Mouse (Mus musculus) spleen, postnatal 4 days (tissue): ENCODE results near the gene Gm7358.
"Not testable (repeated sequence)": the region's sequence is repeated elsewhere in the genome, so short reads cannot be mapped to it uniquely, and the experiment has no call there.

Source experiments
- DNase-seq, 2 experiments: peaks; one replicate each; pipeline ENCODE4 v3.0.0; 2022; ENCODE audit warnings: low spot score in 2 of 2

Gm7358 gene

GRCm38 (mm10) chr17:14059431-14059830, at the start of gene Gm7358:
Gene Gm7358, minus strand, starts transcription at chr17:14059531.
- not testable (repeated sequence) for DNase-seq

- peak in 1 of 2 experiments; percentile 37 for DNase-seq
Measured at GRCm38 (mm10) chr17:14103018-14103417, 43.7 kb upstream of the Gm7358 start.

GRCm38 (mm10) chr17:14101446-14101980, 42.2 kb upstream of the Gm7358 start:
- DNase-seq = peak in 1 of 2 experiments; percentile 37

GRCm38 (mm10) chr17:14099886-14100285, 40.6 kb upstream of the Gm7358 start:
- peak in 1 of 2 experiments; percentile 27 for DNase-seq

GRCm38 (mm10) chr17:14094165-14094564, 34.8 kb upstream of the Gm7358 start:
- not testable (repeated sequence) for DNase-seq

- DNase-seq = not testable (repeated sequence)
Measured at GRCm38 (mm10) chr17:14086629-14087028, 27.3 kb upstream of the Gm7358 start.

GRCm38 (mm10) chr17:14041880-14042279, 17.5 kb downstream of the Gm7358 start:
- not testable (repeated sequence) for DNase-seq

- DNase-seq = not testable (repeated sequence)
Measured at GRCm38 (mm10) chr17:14037012-14037411, 22.3 kb downstream of the Gm7358 start.

GRCm38 (mm10) chr17:14036113-14036512, 23.2 kb downstream of the Gm7358 start:
- DNase-seq = not testable (repeated sequence)
